Mouse (Mus musculus): Measurements from ENCODE around the gene Ampd2. TPM values are rescaled to one million over a fixed set of nuclear protein-coding genes. Genes with fewer than 3 reads are reported as not detected.

Gene Ampd2
- total RNA-seq, 2 experiments from 2014 or later, result 3.8 to 5.6 TPM

DNA sequence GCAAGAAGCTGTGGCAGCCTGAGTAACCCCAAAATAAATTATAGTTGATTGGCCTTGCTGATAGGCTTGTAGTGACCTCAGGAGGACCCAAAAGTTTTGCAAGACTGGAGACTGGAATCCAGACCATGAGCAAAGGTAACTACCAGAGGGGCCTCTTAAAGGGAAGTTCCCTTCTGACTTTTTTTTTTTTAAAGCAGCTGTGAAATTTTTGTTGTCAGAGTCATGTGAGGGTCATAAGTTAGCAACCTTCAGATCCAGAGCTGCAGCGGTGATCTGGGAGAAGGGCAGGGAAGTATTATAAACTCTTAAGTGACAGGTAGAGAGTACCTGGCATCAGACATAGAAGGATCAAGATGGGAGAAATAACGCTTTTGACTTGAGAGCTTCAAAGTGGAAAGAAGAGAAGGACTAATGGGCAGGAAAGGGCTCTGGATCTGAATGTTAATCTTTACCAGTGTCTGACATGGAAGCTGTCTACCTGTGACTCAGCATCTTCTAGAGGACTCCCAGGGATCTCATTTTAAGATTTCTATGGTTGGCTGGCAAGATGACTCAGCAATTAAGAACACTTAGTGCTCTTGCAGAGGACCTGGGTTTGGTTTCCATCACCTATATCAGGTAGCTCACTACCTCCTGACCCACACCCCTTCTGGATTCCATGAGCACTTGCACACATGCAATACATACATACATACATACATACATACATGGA, 39.4 kb downstream of the Ampd2 start:
- intact Hi-C loops (cut with DNase I), result loop anchor here (5.0 kb wide), 1 partner anchor 115 kb away; the partner anchor contains the start of gene Gstm7
- TF ChIP-seq CTCF (IDR thresholded peaks at IDR 0.05), result no peak
- no peak for DNase-seq
- Histone ChIP-seq H3K27ac (no peak overlapping the region), H3K4me3 (no peak overlapping the region)

DNA sequence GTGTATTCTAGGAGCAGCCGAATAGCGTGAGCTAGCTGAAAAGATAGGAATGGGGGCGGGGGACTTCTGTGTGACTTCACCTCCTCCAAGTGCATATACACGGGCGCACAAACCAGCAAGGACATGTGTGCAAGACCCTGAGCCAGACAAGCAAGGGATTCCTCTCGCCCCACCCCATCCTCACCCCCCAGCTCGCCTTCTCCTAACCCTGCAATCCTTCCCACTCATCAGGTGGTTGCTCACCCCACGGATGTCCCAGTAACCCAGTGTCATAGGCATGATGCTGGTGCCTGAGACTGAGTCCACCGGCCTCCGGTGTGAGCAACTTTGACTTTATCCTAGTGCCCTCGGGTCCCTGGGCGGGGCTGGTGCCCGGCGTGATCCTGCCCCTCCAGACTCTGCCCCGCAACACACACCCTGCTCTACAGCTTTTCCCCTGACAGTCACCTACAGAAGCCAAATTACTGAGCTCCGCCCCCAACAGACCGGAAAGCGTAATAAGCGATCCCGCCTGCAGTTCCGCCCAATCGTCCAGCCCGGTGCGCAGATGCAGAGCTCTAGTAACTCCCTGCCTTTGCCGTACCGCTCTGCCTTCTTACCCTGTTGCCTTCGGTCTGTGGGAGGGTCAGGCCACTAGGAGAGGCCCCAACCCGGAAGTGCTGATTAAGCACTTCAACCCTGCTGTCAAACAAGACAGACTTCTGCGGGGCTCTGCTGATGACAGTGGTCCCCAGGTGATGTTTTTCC, 41.9 kb downstream of the Ampd2 start, which contains the start of gene Gstm4:
Gstm4 (minus strand) TSS at position 501 of the 747 bp plus-strand sequence.
- no peak for TF ChIP-seq CTCF (IDR thresholded peaks at IDR 0.05)
- peak; percentile 93 for DNase-seq
- intact Hi-C loops (cut with DNase I), result loop anchor here (2.0 to 5.0 kb wide), 2 partner anchors 22 to 112 kb away; partner anchors contain the start of gene Gstm7
- Histone ChIP-seq H3K4me3 (peak within 1 kb of the TSS; percentile 70), H3K27ac (peak within 1 kb of the TSS; percentile 92)

DNA sequence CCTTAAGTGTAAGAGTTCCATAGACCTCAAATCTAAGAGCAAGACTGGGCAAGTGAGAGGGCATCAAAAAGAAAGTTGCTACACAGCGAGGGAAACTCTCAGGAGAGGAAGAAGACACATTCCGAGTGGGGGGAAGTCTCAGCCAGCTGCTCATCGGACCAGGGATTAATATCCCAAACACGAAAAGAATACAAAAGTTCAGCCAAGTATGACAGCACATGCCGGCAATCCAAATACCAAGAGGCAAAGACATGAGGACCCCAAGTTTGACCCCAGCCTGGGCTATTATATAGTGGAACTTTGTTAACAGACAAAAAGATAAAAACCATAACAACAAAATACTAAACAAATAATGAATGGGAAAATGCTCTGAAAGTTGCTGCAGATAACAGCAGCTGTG, 53.3 kb downstream of the Ampd2 start:
- peak; percentile 51 for DNase-seq
- no peak for TF ChIP-seq CTCF (IDR thresholded peaks at IDR 0.05)
- intact Hi-C loops (cut with DNase I), result no loop called here
- Histone ChIP-seq H3K4me3 (no peak overlapping the region), H3K27ac (peak overlapping the region; percentile 61)

DNA sequence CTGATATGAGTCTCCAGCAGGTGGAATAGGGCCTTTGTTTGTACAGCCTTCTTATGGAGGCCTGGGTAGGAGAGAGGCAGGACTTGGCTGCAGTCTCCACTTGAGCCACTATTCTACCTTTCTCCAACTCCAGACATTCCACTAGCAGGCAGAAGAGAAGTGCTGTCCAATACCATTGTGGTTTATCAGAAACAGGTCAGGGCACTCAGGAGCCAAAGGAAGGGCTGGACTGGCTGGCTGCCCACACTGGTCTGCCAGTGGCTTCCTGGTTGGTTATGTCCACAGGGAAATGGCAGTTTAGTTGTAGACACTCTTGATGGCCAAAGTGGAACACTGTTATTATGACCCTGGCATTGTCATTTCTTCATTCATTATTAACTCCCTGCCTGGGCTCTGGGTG, 54.3 kb downstream of the Ampd2 start:
- Histone ChIP-seq H3K4me3 (no peak overlapping the region), H3K27ac (no peak overlapping the region)
- intact Hi-C loops (cut with DNase I), result no loop called here
- TF ChIP-seq CTCF (IDR thresholded peaks at IDR 0.05), result no peak
- no peak for DNase-seq

- no peak for DNase-seq
- H3K27ac ChIP-seq, result no peak overlapping the region
- no peak for TF ChIP-seq CTCF (IDR thresholded peaks at IDR 0.05)
- intact Hi-C loops (cut with DNase I), result no loop called here
- H3K4me3 ChIP-seq, result no peak overlapping the region
These were observed 57.6 kb downstream of the Ampd2 start for GRCm38 (mm10) chr3:108028641-108029365.

GRCm38 (mm10) chr3:108026597-108026996, 59.9 kb downstream of the Ampd2 start:
- no peak for TF ChIP-seq CTCF (IDR thresholded peaks at IDR 0.05)
- DNase-seq, result no peak
- intact Hi-C loops (cut with DNase I), result no loop called here
- no peak overlapping the region for H3K4me3 ChIP-seq
- H3K27ac ChIP-seq, result no peak overlapping the region

- Histone ChIP-seq H3K4me3 (no peak overlapping the region), H3K27ac (no peak overlapping the region)
- TF ChIP-seq CTCF (IDR thresholded peaks at IDR 0.05), result no peak
- no peak for DNase-seq
- intact Hi-C loops (cut with DNase I), result no loop called here
These were observed 60.4 kb downstream of the Ampd2 start for GRCm38 (mm10) chr3:108026049-108026448.

- H3K4me3 ChIP-seq, result no peak overlapping the region
- DNase-seq, result no peak
- H3K27ac ChIP-seq, result no peak overlapping the region
- no peak for TF ChIP-seq CTCF (IDR thresholded peaks at IDR 0.05)
- intact Hi-C loops (cut with DNase I), result no loop called here
These were observed 61.1 kb downstream of the Ampd2 start for GRCm38 (mm10) chr3:108025318-108025717.

Other genes starting within 250 kb of the Ampd2 start
- not detected for gene Eps8l3, start 209.4 kb downstream of the Ampd2 start, total RNA-seq (2021)
- 10 to 100 TPM; 74.7 to 87.2 TPM for gene Gstm5, start 190.8 kb downstream of the Ampd2 start, total RNA-seq (2021)
- gene Gstm7, start 154.8 kb downstream of the Ampd2 start, total RNA-seq (2021), result 10 to 100 TPM in 1 of 2 experiments, 1 to 10 TPM in 1; 9.5 to 25.7 TPM
- gene Gstm6, start 142.9 kb downstream of the Ampd2 start, total RNA-seq (2021), result under 1 TPM in 1 of 2 experiments, not detected in 1; 0.36 TPM
- not detected for gene Gstm3, start 117.4 kb downstream of the Ampd2 start, total RNA-seq (2021)
- gene Gstm2, start 100.2 kb downstream of the Ampd2 start, total RNA-seq (2021), result 100 to 1,000 TPM in 1 of 2 experiments, 10 to 100 TPM in 1; 63.0 to 111 TPM
- gene Gstm1, start 68.7 kb downstream of the Ampd2 start, total RNA-seq (2021), result 100 to 1,000 TPM; 208 to 217 TPM
- 10 to 100 TPM; 10.9 to 12.1 TPM for gene Gstm4, start 41.8 kb downstream of the Ampd2 start, total RNA-seq (2021)
- under 1 TPM; 0.26 to 0.36 TPM for gene Gnat2, start 6.1 kb upstream of the Ampd2 start, total RNA-seq (2021)
- 10 to 100 TPM; 12.0 to 13.8 TPM for gene Gnai3, start 59.5 kb upstream of the Ampd2 start, total RNA-seq (2021)
- gene Gpr61, start 68.2 kb upstream of the Ampd2 start, total RNA-seq (2021), result not detected
- gene Amigo1, start 99.7 kb upstream of the Ampd2 start, total RNA-seq (2021), result 10 to 100 TPM; 21.6 to 28.3 TPM
- gene Cyb561d1, start 114.6 kb upstream of the Ampd2 start, total RNA-seq (2021), result 1 to 10 TPM; 2.8 to 3.8 TPM
- gene Atxn7l2, start 124.3 kb upstream of the Ampd2 start, total RNA-seq (2021), result 1 to 10 TPM; 6.4 to 8.6 TPM
- gene Sypl2, start 140.0 kb upstream of the Ampd2 start, total RNA-seq (2021), result 100 to 1,000 TPM; 321 to 322 TPM
- gene Psma5, start 170.3 kb upstream of the Ampd2 start, total RNA-seq (2021), result 10 to 100 TPM; 51.8 to 55.7 TPM
- 10 to 100 TPM; 28.4 to 56.4 TPM for gene Sort1, start 197.4 kb upstream of the Ampd2 start, total RNA-seq (2021)

Measured in gastrocnemius, adult 2 months (tissue).